ENCODE assay signal across 11 mouse cellular contexts in genomic region chr4:87648919-87649318, GRCm38 (mm10).
DNase-seq lines count a peak whose midpoint lies in the region; ATAC-seq and TF ChIP-seq lines count a peak whose summit lies in the region.
"Had no signal": no experiment of that assay in that cellular context is flagged by ENCODE, and none has a peak within 500 bp of the region (broad histone marks: within the 10 kb centered on the region; RNA-seq: fewer than 3 reads in every experiment).

No protein-coding gene starts in this region.

- peak overlapping the region; percentile 54; the same call in 1 of the 2 replicates for H3K4me3 ChIP-seq in heart, embryonic 10.5 days
- H3K4me3 ChIP-seq in hindbrain, embryonic 14.5 days (replicated peaks; ENCODE audit: low read length): no peak overlapping the region
- no peak overlapping the region; the same call in 1 of the 2 replicates for H3K4me3 ChIP-seq in midbrain, embryonic 14.5 days (replicated peaks; ENCODE audit: low read depth, low read length)

- H3K4me1 ChIP-seq in heart, embryonic 10.5 days: peaks cover 18% of the 10 kb centered on the region
- peaks cover 14% of the 10 kb centered on the region for H3K4me1 ChIP-seq in hindbrain, embryonic 14.5 days (replicated peaks; ENCODE audit: control insufficient read depth, insufficient read depth, low read length)
- H3K4me1 ChIP-seq in midbrain, embryonic 14.5 days (ENCODE audit: control insufficient read depth, insufficient read depth, low read length): peaks cover 23% of the 10 kb centered on the region

- H3K9me3 ChIP-seq in heart, embryonic 10.5 days: no peaks in the 10 kb centered on the region
- no peaks in the 10 kb centered on the region for H3K9me3 ChIP-seq in hindbrain, embryonic 14.5 days (ENCODE audit: control insufficient read depth, low read length)
- no peaks in the 10 kb centered on the region for H3K9me3 ChIP-seq in midbrain, embryonic 14.5 days (ENCODE audit: control insufficient read depth, low read length)

- no peaks in the 10 kb centered on the region for H3K36me3 ChIP-seq in heart, embryonic 10.5 days
- H3K36me3 ChIP-seq in hindbrain, embryonic 14.5 days (replicated peaks; ENCODE audit: control insufficient read depth, insufficient read depth): no peaks in the 10 kb centered on the region
- no peaks in the 10 kb centered on the region for H3K36me3 ChIP-seq in midbrain, embryonic 14.5 days (ENCODE audit: control insufficient read depth, insufficient read depth, low read length)

- no peak for TF ChIP-seq CTCF in brain, embryonic 14.5 days (IDR thresholded peaks at IDR 0.05; ENCODE audit: borderline replicate concordance, extremely low read depth, insufficient read depth, insufficient read length)

- no peaks in the 10 kb centered on the region for H3K27me3 ChIP-seq in heart, embryonic 10.5 days (ENCODE audit: insufficient read depth, poor library complexity, severe bottlenecking)
- H3K27me3 ChIP-seq in hindbrain, embryonic 14.5 days (ENCODE audit: control insufficient read depth, insufficient read depth, low read length): no peaks in the 10 kb centered on the region
- no peaks in the 10 kb centered on the region for H3K27me3 ChIP-seq in midbrain, embryonic 14.5 days (ENCODE audit: control insufficient read depth, insufficient read depth, low read length)

- peak overlapping the region; percentile 77; the same call in 1 of the 2 replicates for H3K27ac ChIP-seq in heart, embryonic 10.5 days
- no peak overlapping the region for H3K27ac ChIP-seq in hindbrain, embryonic 14.5 days
- H3K27ac ChIP-seq in midbrain, embryonic 14.5 days (replicated peaks; ENCODE audit: low read depth, low read length): peak overlapping the region; percentile 66
- H3K27ac ChIP-seq: liver, embryonic 14.5 days had no signal

- no peak for DNase-seq in heart, embryonic 10.5 days (ENCODE audit: low spot score)
- DNase-seq in heart, adult 8-10 months (ENCODE audit: low spot score): no peak
- DNase-seq in brain, embryonic 14.5 days (ENCODE audit: low read depth): peak; percentile 70
- no peak for DNase-seq in hindbrain, embryonic 14.5 days (ENCODE audit: low spot score)
- DNase-seq in midbrain, embryonic 14.5 days: peak; percentile 43
- DNase-seq in retina, embryonic 14.5 days (ENCODE audit: low spot score): no peak
- no peak for DNase-seq in right cerebral cortex, postnatal 14 days
- no peak for DNase-seq in urinary bladder, postnatal 4 days (ENCODE audit: low spot score in 2 of 2)
- DNase-seq: gastrocnemius, postnatal 25 days; spleen, adult 18-20 months had no signal

- no peak for TF ChIP-seq POLR2A in brain, embryonic 14.5 days (IDR thresholded peaks at IDR 0.05; ENCODE audit: borderline replicate concordance, extremely low read depth, insufficient read depth, insufficient read length, poor library complexity, severe bottlenecking)

- peak overlapping the region; percentile 60; the same call in 1 of the 2 replicates for H3K4me2 ChIP-seq in hindbrain, embryonic 14.5 days (replicated peaks)
- peak overlapping the region; percentile 65 for H3K4me2 ChIP-seq in midbrain, embryonic 14.5 days (ENCODE audit: low read length)

- H3K9ac ChIP-seq in hindbrain, embryonic 14.5 days: no peak overlapping the region
- H3K9ac ChIP-seq in midbrain, embryonic 14.5 days (replicated peaks; ENCODE audit: low read length): no peak overlapping the region
- H3K9ac ChIP-seq: liver, embryonic 14.5 days had no signal

- ATAC-seq in hindbrain, embryonic 14.5 days (ENCODE audit: low FRiP score): peak; percentile 32; the same call in 1 of the 2 replicates
- peak; percentile 10 for ATAC-seq in midbrain, embryonic 14.5 days (ENCODE audit: low FRiP score, low TSS enrichment)

Comparison
In these comparisons a context has a peak if more than half of its experiments do, and no peak if none do; other contexts are left out.
1. DNase-seq: peak in brain, embryonic 14.5 days (single experiment) and midbrain, embryonic 14.5 days (single experiment); none in heart, embryonic 10.5 days (single experiment), heart, adult 8-10 months (single experiment), hindbrain, embryonic 14.5 days (single experiment), retina, embryonic 14.5 days (single experiment), right cerebral cortex, postnatal 14 days (single experiment) and urinary bladder, postnatal 4 days (0 of 2).